Mouse (Mus musculus): ENCODE measurements at regions not wholly inside any gene's neighbourhood (a gene's known extent, or its start where the extent isn't known, plus 50 kb on each side); places are given as distances from the start of the nearest gene placed in this dataset.

DNA sequence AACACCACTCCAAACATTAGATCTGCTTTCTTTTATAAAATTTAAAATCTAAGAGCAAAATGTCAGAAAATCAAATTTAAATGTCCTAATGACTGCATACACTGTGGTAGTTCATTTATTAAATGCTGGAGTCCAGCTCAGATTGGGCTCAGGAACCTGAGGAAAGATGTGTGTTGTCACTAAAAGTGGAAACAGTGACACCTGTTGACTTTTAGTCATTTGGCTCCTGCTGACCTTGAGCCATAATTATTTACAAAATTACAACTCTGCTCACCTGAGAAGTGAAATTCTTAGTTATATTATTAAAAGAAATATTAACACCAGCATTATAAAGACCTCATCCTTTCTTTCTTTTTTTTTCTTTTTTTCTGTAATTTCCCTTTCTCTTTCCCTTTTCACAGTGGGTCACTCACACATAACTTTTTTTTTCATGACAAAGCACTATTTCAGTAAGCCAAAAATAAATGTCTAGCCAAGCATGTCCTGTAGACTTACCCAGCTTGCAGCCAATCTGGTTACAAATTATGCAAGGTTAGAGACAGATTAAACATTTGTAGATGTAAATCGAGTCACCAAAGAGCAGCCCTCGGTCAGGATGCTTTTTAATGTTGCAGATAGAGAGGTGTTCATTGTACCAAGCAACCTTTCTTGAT lies 288.9 kb upstream of the Tet2 start:
- TF ChIP-seq FOSL1 (IDR thresholded peaks at IDR 0.05; ENCODE audit: insufficient read depth, low read length, poor library complexity, severe bottlenecking) (no peak), USF1 (IDR thresholded peaks at IDR 0.05; ENCODE audit: low read depth) (no peak)
- no peaks in the 10 kb centered on the region for H3K36me3 ChIP-seq (ENCODE audit: control insufficient read depth, insufficient read depth)
- no peak overlapping the region for H3ac ChIP-seq (ENCODE audit: control insufficient read depth, insufficient read length, low read depth)
- H3K4me3 ChIP-seq (ENCODE audit: insufficient read depth, poor library complexity, severe bottlenecking) = no peak overlapping the region
- no peaks in the 10 kb centered on the region for H3K79me3 ChIP-seq (ENCODE audit: low read depth)
- no peaks in the 10 kb centered on the region for H3K27me3 ChIP-seq (ENCODE audit: control insufficient read depth, insufficient read depth, insufficient read length)
- no peaks in the 10 kb centered on the region for H3K79me2 ChIP-seq (ENCODE audit: control insufficient read depth, insufficient read depth)

DNA sequence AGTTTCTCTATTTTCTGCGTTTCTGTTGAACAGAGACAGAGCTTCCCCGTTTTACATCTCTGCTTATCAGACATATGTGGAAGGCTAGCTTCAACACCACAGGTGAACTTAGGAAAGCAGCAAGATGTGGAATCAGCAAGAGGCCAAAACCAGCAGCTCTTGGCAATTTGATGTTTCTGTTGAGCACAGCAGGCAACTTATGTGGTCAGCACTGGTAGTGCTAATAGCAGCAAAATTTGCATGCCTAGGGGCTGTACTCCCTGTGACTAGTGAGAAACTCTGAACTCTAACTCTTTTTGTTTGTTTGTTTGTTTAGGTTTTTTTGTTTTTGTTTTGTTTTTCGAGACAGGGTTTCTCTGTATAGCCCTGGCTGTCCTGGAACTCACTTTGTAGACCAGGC lies 289.5 kb upstream of the Tet2 start:
- no peaks in the 10 kb centered on the region for H3K79me2 ChIP-seq (ENCODE audit: control insufficient read depth, insufficient read depth)
- H3ac ChIP-seq (ENCODE audit: control insufficient read depth, insufficient read length, low read depth) = no peak overlapping the region
- no peaks in the 10 kb centered on the region for H3K36me3 ChIP-seq (ENCODE audit: control insufficient read depth, insufficient read depth)
- no peak for TF ChIP-seq CEBPB (IDR thresholded peaks at IDR 0.05; ENCODE audit: low read depth)
- no peak for TF ChIP-seq FOSL1 (IDR thresholded peaks at IDR 0.05; ENCODE audit: insufficient read depth, low read length, poor library complexity, severe bottlenecking)
- no peak for TF ChIP-seq CTCF (IDR thresholded peaks at IDR 0.05; ENCODE audit: control insufficient read depth, insufficient read depth, insufficient read length)
- no peak for TF ChIP-seq MYOD1 (IDR thresholded peaks at IDR 0.05; ENCODE audit: control insufficient read depth, insufficient read length, low read depth)
- no peak for TF ChIP-seq MAX (IDR thresholded peaks at IDR 0.05)
- TF ChIP-seq MYOG (IDR thresholded peaks at IDR 0.05; ENCODE audit: control insufficient read depth, extremely low read depth, insufficient read length) = no peak
- TF ChIP-seq USF1 (IDR thresholded peaks at IDR 0.05; ENCODE audit: low read depth) = no peak
- no peaks in the 10 kb centered on the region for H3K27me3 ChIP-seq (ENCODE audit: control insufficient read depth, insufficient read depth, insufficient read length)
- no peaks in the 10 kb centered on the region for H3K79me3 ChIP-seq (ENCODE audit: low read depth)
- no peak overlapping the region for H3K4me3 ChIP-seq (ENCODE audit: insufficient read depth, poor library complexity, severe bottlenecking)

DNA sequence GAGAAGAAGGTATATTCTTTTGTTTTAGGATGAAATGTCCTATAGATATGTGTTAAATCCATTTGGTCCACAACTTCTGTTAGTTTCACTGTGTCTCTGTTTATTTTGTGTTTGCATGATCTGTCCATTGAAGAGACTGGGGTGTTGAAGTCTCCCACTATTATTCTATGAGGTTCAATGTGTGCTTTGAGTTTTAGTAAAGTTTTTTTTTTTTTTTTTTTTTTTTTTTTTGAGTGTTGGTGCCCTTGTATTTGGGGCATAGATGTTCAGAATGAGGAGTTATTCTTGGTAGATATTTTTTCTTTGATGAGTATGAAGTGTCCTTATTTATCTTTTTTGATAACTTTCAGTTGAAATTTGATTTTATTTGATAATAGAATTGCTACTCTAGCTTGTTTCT lies 301.4 kb upstream of the Tet2 start:
- H3ac ChIP-seq (ENCODE audit: control insufficient read depth, insufficient read length, low read depth) = no peak overlapping the region
- TF ChIP-seq USF1 (IDR thresholded peaks at IDR 0.05; ENCODE audit: low read depth) (no peak), FOSL1 (IDR thresholded peaks at IDR 0.05; ENCODE audit: insufficient read depth, low read length, poor library complexity, severe bottlenecking) (no peak), MYOD1 (IDR thresholded peaks at IDR 0.05; ENCODE audit: control insufficient read depth, insufficient read length, low read depth) (no peak)
- H3K27me3 ChIP-seq (ENCODE audit: control insufficient read depth, insufficient read depth, insufficient read length) = no peaks in the 10 kb centered on the region
- H3K4me3 ChIP-seq (ENCODE audit: insufficient read depth, poor library complexity, severe bottlenecking) = no peak overlapping the region
- H3K36me3 ChIP-seq (ENCODE audit: control insufficient read depth, insufficient read depth) = no peaks in the 10 kb centered on the region
- H3K79me2 ChIP-seq (ENCODE audit: control insufficient read depth, insufficient read depth) = no peaks in the 10 kb centered on the region
- no peaks in the 10 kb centered on the region for H3K79me3 ChIP-seq (ENCODE audit: low read depth)

DNA sequence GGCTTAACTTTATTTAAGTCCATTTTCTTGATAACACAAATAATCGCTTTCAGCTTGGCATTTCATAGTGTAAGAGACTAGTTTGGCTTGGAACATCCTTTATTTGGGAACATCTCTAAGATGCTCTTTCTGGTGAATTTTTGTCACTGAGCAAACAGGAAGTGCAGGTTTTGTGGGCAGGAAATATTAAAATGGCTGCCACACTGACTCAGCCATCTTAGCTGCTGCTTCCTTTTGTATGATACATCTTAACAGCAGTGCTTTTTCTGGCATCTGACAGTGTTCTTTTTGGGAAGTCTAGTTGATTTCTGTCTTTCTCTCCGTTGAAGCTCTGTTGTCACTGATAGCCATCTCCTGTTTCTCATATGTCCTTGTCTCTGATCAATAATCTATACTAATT lies 329.4 kb upstream of the Tet2 start:
- Histone ChIP-seq H3K4me3 (ENCODE audit: insufficient read depth, poor library complexity, severe bottlenecking) (no peak overlapping the region), H3K79me3 (ENCODE audit: low read depth) (no peaks in the 10 kb centered on the region), H3K79me2 (ENCODE audit: control insufficient read depth, insufficient read depth) (no peaks in the 10 kb centered on the region), H3K36me3 (ENCODE audit: control insufficient read depth, insufficient read depth) (no peaks in the 10 kb centered on the region), H3ac (ENCODE audit: control insufficient read depth, insufficient read length, low read depth) (no peak overlapping the region), H3K27me3 (ENCODE audit: control insufficient read depth, insufficient read depth, insufficient read length) (no peaks in the 10 kb centered on the region)
- TF ChIP-seq MYOG (IDR thresholded peaks at IDR 0.05; ENCODE audit: control insufficient read depth, extremely low read depth, insufficient read length) (no peak), CTCF (IDR thresholded peaks at IDR 0.05; ENCODE audit: control insufficient read depth, insufficient read depth, insufficient read length) (no peak), FOSL1 (IDR thresholded peaks at IDR 0.05; ENCODE audit: insufficient read depth, low read length, poor library complexity, severe bottlenecking) (no peak), USF1 (IDR thresholded peaks at IDR 0.05; ENCODE audit: low read depth) (no peak), CEBPB (IDR thresholded peaks at IDR 0.05; ENCODE audit: low read depth) (no peak), MAX (IDR thresholded peaks at IDR 0.05) (no peak), MYOD1 (IDR thresholded peaks at IDR 0.05; ENCODE audit: control insufficient read depth, insufficient read length, low read depth) (no peak)

DNA sequence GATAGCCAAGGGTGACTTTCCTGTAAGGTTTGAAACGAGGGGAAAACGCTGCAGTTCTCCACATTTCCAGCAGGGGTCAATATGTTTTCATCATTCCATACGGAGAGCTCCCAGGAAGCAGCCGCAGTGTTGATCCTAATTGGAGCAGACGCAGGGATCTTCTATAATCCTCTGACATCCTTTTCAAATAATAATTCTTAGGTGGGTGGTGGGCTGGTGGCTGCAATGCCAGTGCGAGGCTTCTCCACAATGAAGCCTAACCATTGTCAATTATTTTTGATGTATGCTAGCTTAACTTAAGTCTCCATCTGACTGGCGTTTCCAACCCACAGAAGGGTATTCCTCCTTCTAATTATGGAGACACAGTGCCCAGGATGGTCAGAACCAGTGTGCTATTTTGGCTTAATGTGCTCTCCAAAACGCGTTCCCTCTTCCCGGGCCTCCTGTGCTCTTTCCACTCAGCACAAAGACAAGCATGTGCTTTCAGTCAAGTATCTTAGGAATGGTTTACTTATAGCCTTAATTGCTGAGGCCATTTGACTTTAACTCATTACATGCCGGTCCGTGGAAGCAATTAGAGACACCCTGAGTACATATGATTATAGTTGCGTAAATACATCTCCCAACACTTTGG lies 331.6 kb upstream of the Tet2 start:
- Histone ChIP-seq H3K79me3 (ENCODE audit: low read depth) (no peaks in the 10 kb centered on the region), H3K36me3 (ENCODE audit: control insufficient read depth, insufficient read depth) (no peaks in the 10 kb centered on the region), H3K79me2 (ENCODE audit: control insufficient read depth, insufficient read depth) (no peaks in the 10 kb centered on the region), H3K4me3 (ENCODE audit: insufficient read depth, poor library complexity, severe bottlenecking) (no peak overlapping the region), H3ac (ENCODE audit: control insufficient read depth, insufficient read length, low read depth) (no peak overlapping the region), H3K27me3 (ENCODE audit: control insufficient read depth, insufficient read depth, insufficient read length) (no peaks in the 10 kb centered on the region)
- TF ChIP-seq CTCF (IDR thresholded peaks at IDR 0.05; ENCODE audit: control insufficient read depth, insufficient read depth, insufficient read length) = peak; percentile 20
- no peak for TF ChIP-seq FOSL1 (IDR thresholded peaks at IDR 0.05; ENCODE audit: insufficient read depth, low read length, poor library complexity, severe bottlenecking)
- TF ChIP-seq MYOG (IDR thresholded peaks at IDR 0.05; ENCODE audit: control insufficient read depth, extremely low read depth, insufficient read length) = no peak

DNA sequence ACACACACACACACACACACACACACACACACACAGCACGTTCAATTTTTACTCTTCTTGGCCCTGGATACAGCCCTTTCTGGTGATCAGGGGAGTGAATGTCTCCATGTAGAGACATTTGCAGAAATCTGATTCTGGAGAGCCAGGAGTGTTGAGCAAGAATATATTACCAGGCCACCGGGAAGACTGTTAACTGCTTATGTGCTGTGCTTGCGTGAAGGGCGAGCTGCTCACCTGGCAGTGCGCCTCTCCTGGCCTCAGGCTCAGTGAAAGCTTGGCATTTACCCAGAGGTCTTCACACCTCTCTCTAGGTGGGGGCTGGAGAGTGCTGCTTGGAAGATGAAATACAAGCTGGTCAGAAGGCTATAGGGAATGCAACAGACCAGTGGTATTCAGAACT lies 332.4 kb upstream of the Tet2 start:
- H3K79me2 ChIP-seq (ENCODE audit: control insufficient read depth, insufficient read depth) = no peaks in the 10 kb centered on the region
- no peak overlapping the region for H3ac ChIP-seq (ENCODE audit: control insufficient read depth, insufficient read length, low read depth)
- no peak for TF ChIP-seq USF1 (IDR thresholded peaks at IDR 0.05; ENCODE audit: low read depth)
- no peak for TF ChIP-seq CTCF (IDR thresholded peaks at IDR 0.05; ENCODE audit: control insufficient read depth, insufficient read depth, insufficient read length)
- no peak for TF ChIP-seq CEBPB (IDR thresholded peaks at IDR 0.05; ENCODE audit: low read depth)
- TF ChIP-seq MYOG (IDR thresholded peaks at IDR 0.05; ENCODE audit: control insufficient read depth, extremely low read depth, insufficient read length) = no peak
- TF ChIP-seq FOSL1 (IDR thresholded peaks at IDR 0.05; ENCODE audit: insufficient read depth, low read length, poor library complexity, severe bottlenecking) = no peak
- no peak for TF ChIP-seq MYOD1 (IDR thresholded peaks at IDR 0.05; ENCODE audit: control insufficient read depth, insufficient read length, low read depth)
- H3K4me3 ChIP-seq (ENCODE audit: insufficient read depth, poor library complexity, severe bottlenecking) = no peak overlapping the region
- no peaks in the 10 kb centered on the region for H3K27me3 ChIP-seq (ENCODE audit: control insufficient read depth, insufficient read depth, insufficient read length)
- H3K36me3 ChIP-seq (ENCODE audit: control insufficient read depth, insufficient read depth) = no peaks in the 10 kb centered on the region
- no peaks in the 10 kb centered on the region for H3K79me3 ChIP-seq (ENCODE audit: low read depth)
